18 mouse cellular contexts compared by ENCODE assay signal in the genomic region with DNA sequence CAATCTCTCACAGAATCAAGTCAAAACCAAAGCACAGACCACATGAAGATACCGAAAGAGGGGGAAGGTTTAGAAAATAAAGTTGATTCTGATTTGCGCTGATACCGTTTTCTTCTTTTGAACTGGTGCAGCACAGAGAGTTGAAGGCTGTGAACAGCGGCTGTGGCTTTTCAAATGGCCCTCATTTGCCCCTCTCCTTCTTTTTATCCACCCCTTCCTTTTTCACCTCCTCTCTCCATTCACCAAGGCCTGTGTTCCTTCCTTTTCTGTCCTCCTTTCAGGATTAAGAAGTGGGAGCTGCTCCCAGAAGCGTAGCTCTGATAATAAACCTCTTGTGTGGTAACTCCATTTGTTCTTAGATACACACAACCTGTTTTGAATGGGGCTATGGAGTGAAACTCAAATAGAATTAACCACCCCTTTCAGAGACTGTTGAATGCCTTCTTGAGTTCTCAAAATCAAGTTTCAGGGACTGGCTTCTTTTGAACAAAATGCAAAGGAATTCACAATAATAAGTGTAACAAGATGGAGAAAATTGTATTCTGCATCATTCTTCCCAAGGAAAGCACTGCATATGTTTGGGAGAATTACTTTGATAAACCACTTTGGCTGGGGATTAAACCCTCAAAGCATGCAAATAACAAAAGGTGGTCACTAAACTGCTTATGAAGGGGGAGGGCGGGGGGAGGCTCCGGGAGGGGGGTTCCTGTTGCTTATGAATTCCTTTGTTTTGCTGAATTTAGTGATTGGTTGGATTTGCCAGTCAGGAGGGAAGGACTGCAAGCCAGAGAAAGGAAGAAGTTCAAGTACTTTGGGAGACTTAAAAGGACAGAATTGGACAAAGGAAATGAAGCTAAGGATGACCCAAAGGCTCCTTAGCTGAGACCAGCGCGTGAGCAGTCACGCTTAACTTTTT.
DNase-seq lines count a peak whose midpoint lies in the region; ATAC-seq and TF ChIP-seq lines count a peak whose summit lies in the region.
"Had no signal": no experiment of that assay in that cellular context is flagged by ENCODE, and none has a peak within 500 bp of the region (broad histone marks: within the 10 kb centered on the region; RNA-seq: fewer than 3 reads in every experiment).

No protein-coding gene starts in this region.

- H3K27ac ChIP-seq in forebrain, embryonic 10.5 days, result peak overlapping the region; percentile 73
- no peak overlapping the region for H3K27ac ChIP-seq in forebrain, postnatal 0 days (ENCODE audit: low read depth, low read length)
- H3K27ac ChIP-seq in forebrain, embryonic 13.5 days, result no peak overlapping the region
- H3K27ac ChIP-seq in midbrain, embryonic 12.5 days (replicated peaks), result peak overlapping the region; percentile 67
- H3K27ac ChIP-seq: embryonic facial prominence, embryonic 12.5 days; layer of hippocampus, adult 2 months; liver, embryonic 12.5 days; stomach, embryonic 15.5 days had no signal

- intact Hi-C loops in left cerebral cortex, postnatal 36 days (cut with DNase I), result no loop called here

- TF ChIP-seq POLR2A in brain, embryonic 14.5 days (IDR thresholded peaks at IDR 0.05; ENCODE audit: borderline replicate concordance, extremely low read depth, insufficient read depth, insufficient read length, poor library complexity, severe bottlenecking), result no peak

- peak overlapping the region; percentile 16; the same call in 1 of the 2 replicates for H3K4me3 ChIP-seq in forebrain, embryonic 10.5 days
- no peak overlapping the region for H3K4me3 ChIP-seq in forebrain, postnatal 0 days (ENCODE audit: low read depth, low read length)
- H3K4me3 ChIP-seq in forebrain, embryonic 13.5 days, result no peak overlapping the region
- H3K4me3 ChIP-seq in midbrain, embryonic 12.5 days, result no peak overlapping the region
- H3K4me3 ChIP-seq: embryonic facial prominence, embryonic 12.5 days; heart, embryonic 12.5 days; layer of hippocampus, adult 2 months; liver, embryonic 12.5 days; stomach, embryonic 15.5 days had no signal

- TF ChIP-seq CTCF in forebrain, postnatal 0 days (IDR thresholded peaks at IDR 0.05; ENCODE audit: low read depth), result no peak
- no peak for TF ChIP-seq CTCF in brain, embryonic 14.5 days (IDR thresholded peaks at IDR 0.05; ENCODE audit: borderline replicate concordance, extremely low read depth, insufficient read depth, insufficient read length)

- ATAC-seq in forebrain, postnatal 0 days, result no peak
- peak; percentile 79; the same call in 1 of the 2 replicates for ATAC-seq in forebrain, embryonic 13.5 days
- ATAC-seq in midbrain, embryonic 12.5 days (ENCODE audit: low FRiP score, low read depth), result peak; percentile 85
- ATAC-seq: CD4-positive, CD25-positive, alpha-beta regulatory T cell, adult 4 months; liver, embryonic 12.5 days had no signal

- H3K4me2 ChIP-seq in forebrain, postnatal 0 days (ENCODE audit: low read depth), result no peak overlapping the region
- H3K4me2 ChIP-seq in forebrain, embryonic 13.5 days, result peak overlapping the region; percentile 31
- H3K4me2 ChIP-seq in midbrain, embryonic 12.5 days (replicated peaks), result peak overlapping the region; percentile 10
- H3K4me2 ChIP-seq: embryonic facial prominence, embryonic 12.5 days; heart, embryonic 12.5 days; liver, embryonic 12.5 days; stomach, embryonic 15.5 days had no signal

- WGBS in forebrain, embryonic 10.5 days, result 37% methylated on average over 10 of the region's 10 CpGs
- 11% methylated on average over 10 of the region's 10 CpGs for WGBS in forebrain, postnatal 0 days
- 2% methylated on average over 10 of the region's 10 CpGs for WGBS in forebrain, embryonic 13.5 days
- 9% methylated on average over 10 of the region's 10 CpGs for WGBS in midbrain, embryonic 12.5 days

- peaks cover 57% of the 10 kb centered on the region for H3K4me1 ChIP-seq in forebrain, embryonic 10.5 days
- no peaks in the 10 kb centered on the region for H3K4me1 ChIP-seq in forebrain, postnatal 0 days (ENCODE audit: insufficient read depth)
- H3K4me1 ChIP-seq in forebrain, embryonic 13.5 days, result peaks cover 29% of the 10 kb centered on the region
- peaks cover 32% of the 10 kb centered on the region for H3K4me1 ChIP-seq in midbrain, embryonic 12.5 days
- H3K4me1 ChIP-seq: heart, embryonic 12.5 days; liver, embryonic 12.5 days; stomach, embryonic 15.5 days had no signal

- H3K9me3 ChIP-seq in forebrain, embryonic 10.5 days, result no peaks in the 10 kb centered on the region
- H3K9me3 ChIP-seq in forebrain, postnatal 0 days (ENCODE audit: low read length), result no peaks in the 10 kb centered on the region
- no peaks in the 10 kb centered on the region for H3K9me3 ChIP-seq in forebrain, embryonic 13.5 days (replicated peaks)
- H3K9me3 ChIP-seq in midbrain, embryonic 12.5 days, result no peaks in the 10 kb centered on the region
- H3K9me3 ChIP-seq: embryonic facial prominence, embryonic 12.5 days; G1E; heart, embryonic 12.5 days; liver, embryonic 12.5 days; stomach, embryonic 15.5 days had no signal

- H3K36me3 ChIP-seq in forebrain, embryonic 10.5 days (replicated peaks), result no peaks in the 10 kb centered on the region
- no peaks in the 10 kb centered on the region for H3K36me3 ChIP-seq in forebrain, postnatal 0 days (ENCODE audit: insufficient read depth)
- no peaks in the 10 kb centered on the region for H3K36me3 ChIP-seq in forebrain, embryonic 13.5 days (ENCODE audit: poor library complexity, severe bottlenecking)
- no peaks in the 10 kb centered on the region for H3K36me3 ChIP-seq in midbrain, embryonic 12.5 days
- H3K36me3 ChIP-seq: embryonic facial prominence, embryonic 12.5 days; G1E; heart, embryonic 12.5 days; liver, embryonic 12.5 days; stomach, embryonic 15.5 days had no signal

- H3K27me3 ChIP-seq in forebrain, embryonic 10.5 days (ENCODE audit: poor library complexity, severe bottlenecking), result peaks cover 74% of the 10 kb centered on the region
- no peaks in the 10 kb centered on the region for H3K27me3 ChIP-seq in forebrain, postnatal 0 days (ENCODE audit: insufficient read depth, low read length)
- peaks cover 26% of the 10 kb centered on the region for H3K27me3 ChIP-seq in forebrain, embryonic 13.5 days
- H3K27me3 ChIP-seq in midbrain, embryonic 12.5 days, result peaks cover 24% of the 10 kb centered on the region
- H3K27me3 ChIP-seq: embryonic facial prominence, embryonic 12.5 days; heart, embryonic 12.5 days; liver, embryonic 12.5 days; stomach, embryonic 15.5 days had no signal

- peak; percentile 54 for DNase-seq in forebrain, embryonic 10.5 days (ENCODE audit: extremely low spot score, low spot score)
- no peak for DNase-seq in forebrain, postnatal 0 days
- DNase-seq in brain, embryonic 14.5 days (ENCODE audit: low read depth), result peak; percentile 88
- no peak for DNase-seq in adrenal gland, postnatal 4 days (ENCODE audit: low spot score in 2 of 2)
- no peak for DNase-seq in kidney, postnatal 14 days
- no peak for DNase-seq in left cerebral cortex, postnatal 36 days (ENCODE audit: low spot score in 2 of 2)
- DNase-seq: adrenal gland, postnatal 36 days; cerebellum, postnatal 10 days; lung, postnatal 10 days had no signal

- H3K9ac ChIP-seq in forebrain, postnatal 0 days, result no peak overlapping the region
- no peak overlapping the region for H3K9ac ChIP-seq in forebrain, embryonic 13.5 days
- H3K9ac ChIP-seq in midbrain, embryonic 12.5 days (replicated peaks), result no peak overlapping the region
- H3K9ac ChIP-seq: embryonic facial prominence, embryonic 12.5 days; heart, embryonic 12.5 days; liver, embryonic 12.5 days; stomach, embryonic 15.5 days had no signal

Comparison
In these comparisons a context has a peak if more than half of its experiments do, and no peak if none do; other contexts are left out.
1. DNase-seq: peak in forebrain, embryonic 10.5 days (single experiment) and brain, embryonic 14.5 days (single experiment); none in forebrain, postnatal 0 days (single experiment), adrenal gland, postnatal 4 days (0 of 2), kidney, postnatal 14 days (single experiment) and left cerebral cortex, postnatal 36 days (0 of 2).
2. H3K27ac ChIP-seq: peak in forebrain, embryonic 10.5 days (single experiment) and midbrain, embryonic 12.5 days (single experiment); none in forebrain, postnatal 0 days (single experiment) and forebrain, embryonic 13.5 days (single experiment).